Mouse (Mus musculus): ENCODE measurements around the gene Dusp10.

Dusp10 gene

DNA sequence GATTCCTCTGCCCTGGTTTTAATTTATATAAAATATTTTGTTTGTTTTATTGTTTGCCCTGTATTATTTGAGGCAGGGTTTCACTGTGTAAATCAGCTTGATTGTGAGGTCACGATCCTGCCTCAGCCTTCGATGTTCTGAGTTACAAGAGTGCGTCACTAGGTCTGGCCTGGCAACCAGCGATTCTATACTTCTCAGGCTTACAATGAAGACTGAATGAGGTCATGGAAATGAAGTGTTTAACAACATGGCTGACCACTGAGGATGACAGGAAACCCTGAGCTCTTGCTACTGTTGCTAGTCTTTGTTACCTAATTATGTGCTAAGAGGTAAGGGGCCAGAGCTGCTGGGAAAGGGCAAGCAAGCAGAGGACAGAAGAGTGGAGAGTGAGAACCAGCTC is at the start of gene Dusp10:
Gene Dusp10, plus strand, starts transcription at position 197 of the 400 bp plus-strand sequence.
- DNase-seq (ENCODE audit: low spot score) = no peak

- no peak for DNase-seq (ENCODE audit: low spot score)
These were observed 47.8 kb upstream of the Dusp10 start for GRCm38 (mm10) chr1:183965341-183965740.

DNA sequence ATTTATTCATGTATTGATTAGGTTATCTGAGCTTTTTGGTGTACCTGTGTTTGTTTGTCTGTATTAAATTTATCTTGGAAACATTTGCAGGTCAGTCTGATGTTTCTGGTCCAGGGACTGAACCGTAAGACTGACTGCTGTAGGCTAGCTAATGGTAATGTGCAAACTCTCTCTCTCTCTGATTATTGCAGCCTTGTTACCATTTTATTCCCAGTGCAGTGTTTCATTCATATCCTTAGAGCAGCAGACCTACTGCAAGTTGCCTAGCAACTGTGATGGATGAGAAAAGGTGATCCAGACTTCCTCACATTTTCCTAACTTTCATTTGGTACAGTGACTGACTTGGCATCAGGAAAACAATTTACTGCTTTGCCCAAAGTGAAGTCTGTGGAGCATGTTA is 43.8 kb upstream of the Dusp10 start:
- no peak for DNase-seq (ENCODE audit: low spot score)

DNA sequence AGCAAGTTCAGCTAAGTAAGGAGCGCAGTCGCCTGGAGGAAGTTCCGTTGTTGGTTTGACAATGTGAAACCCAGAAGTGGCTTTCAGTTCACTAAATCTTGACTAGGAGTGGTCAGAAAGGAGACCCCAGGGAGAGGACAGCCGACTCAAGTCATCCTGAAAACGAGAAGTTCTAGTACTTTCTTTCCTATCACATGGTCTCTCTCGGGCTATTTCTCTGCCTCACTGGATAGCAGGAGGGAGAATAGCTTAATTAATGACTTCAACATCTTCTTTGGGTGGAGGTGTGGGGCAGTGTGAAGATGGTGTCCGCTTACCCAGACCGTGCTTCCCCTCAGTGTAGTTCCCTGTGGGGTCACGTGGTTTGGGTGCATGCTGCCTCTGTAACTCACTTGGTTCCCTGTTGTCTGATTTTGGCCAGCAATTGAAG is 33.3 kb upstream of the Dusp10 start:
- no peak for DNase-seq (ENCODE audit: low spot score)

GRCm38 (mm10) chr1:183982108-183982507 is 31.0 kb upstream of the Dusp10 start:
- peak; percentile 54 for DNase-seq (ENCODE audit: low spot score)

- no peak for DNase-seq (ENCODE audit: low spot score)
These were observed 25.3 kb upstream of the Dusp10 start for GRCm38 (mm10) chr1:183987711-183988245.

DNA sequence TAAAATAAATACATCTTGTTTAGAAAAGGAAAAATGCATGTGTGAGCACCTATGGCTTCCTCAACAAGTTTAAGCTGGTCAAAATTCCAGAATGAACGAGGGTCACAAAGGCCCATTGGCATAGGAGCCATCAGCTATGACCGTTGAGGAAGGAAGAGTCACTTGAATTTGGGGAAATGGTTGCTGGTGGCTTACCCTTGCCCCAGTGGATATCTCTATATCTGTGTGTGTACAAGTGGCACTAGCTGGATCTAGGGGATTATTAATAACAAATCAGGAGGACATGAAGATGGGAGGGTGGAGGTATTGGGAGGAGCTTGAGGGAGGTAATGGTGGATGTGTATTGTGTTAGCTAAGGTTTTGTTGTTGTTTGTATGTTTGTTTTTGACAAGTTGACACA is 21.2 kb upstream of the Dusp10 start:
- no peak for DNase-seq (ENCODE audit: low spot score)

- DNase-seq (ENCODE audit: low spot score) = no peak
These were observed 15.9 kb upstream of the Dusp10 start for GRCm38 (mm10) chr1:183997207-183997606.

DNA sequence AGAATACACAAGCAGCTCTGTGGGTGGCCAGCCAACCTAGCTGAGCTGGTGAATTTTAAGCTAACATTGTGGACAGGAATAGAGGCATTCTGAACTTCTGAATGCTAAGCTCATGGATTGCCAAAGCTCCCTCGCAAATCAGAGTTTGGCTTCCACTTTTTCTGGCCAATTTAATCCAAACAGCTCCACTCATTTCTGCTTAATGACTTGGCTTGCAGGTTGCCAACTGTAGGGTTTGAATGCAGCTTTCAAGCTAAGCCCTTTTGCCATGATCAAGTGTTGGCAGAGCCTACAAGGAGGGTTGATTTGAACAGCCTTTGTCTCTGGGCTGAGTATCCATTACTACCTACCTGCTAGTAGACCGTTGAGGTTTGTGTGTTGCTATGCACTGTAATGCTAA is 10.6 kb upstream of the Dusp10 start:
- DNase-seq (ENCODE audit: low spot score) = no peak

DNA sequence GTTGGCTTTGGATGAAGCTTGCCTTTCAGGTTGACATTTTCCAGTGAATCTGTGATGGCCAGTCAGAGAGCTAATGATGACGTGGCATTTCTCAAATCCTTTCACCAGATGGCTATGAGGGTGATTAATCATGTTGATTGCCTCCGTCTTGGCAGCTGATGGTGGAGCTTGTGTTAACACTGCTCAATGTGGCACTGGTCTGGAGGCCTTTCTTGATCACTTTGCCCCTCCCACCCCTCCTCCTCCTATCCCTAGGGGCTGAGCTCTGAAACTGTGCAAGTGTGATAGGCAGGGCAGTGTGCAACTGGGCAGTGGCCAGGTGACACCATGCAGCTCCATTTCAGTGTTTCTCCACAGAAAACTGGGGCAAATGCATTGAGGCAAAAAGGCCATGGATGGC is 8.8 kb upstream of the Dusp10 start:
- DNase-seq (ENCODE audit: low spot score) = no peak

GRCm38 (mm10) chr1:184005315-184006058 is 7.6 kb upstream of the Dusp10 start:
- DNase-seq (ENCODE audit: low spot score) = no peak

DNA sequence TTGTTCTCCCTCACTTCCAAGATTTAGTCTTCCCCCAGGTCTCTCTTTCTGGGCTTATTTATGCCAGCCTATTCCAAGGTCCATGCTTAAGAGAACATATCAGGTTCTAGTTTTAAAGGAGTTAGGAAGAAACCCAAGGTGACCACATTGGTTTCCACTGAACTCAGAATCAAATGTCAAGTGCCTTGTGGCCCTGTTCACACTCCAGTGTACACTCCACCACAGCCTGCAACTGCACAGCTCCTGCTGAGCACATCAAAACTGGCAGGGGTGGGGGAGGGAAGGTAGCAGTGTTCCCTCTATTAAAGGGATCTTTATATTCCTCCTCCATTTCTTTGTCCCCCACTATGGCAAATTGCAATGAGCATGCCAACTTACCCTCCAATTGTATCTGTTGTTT is 7.0 kb upstream of the Dusp10 start:
- DNase-seq (ENCODE audit: low spot score) = no peak

DNA sequence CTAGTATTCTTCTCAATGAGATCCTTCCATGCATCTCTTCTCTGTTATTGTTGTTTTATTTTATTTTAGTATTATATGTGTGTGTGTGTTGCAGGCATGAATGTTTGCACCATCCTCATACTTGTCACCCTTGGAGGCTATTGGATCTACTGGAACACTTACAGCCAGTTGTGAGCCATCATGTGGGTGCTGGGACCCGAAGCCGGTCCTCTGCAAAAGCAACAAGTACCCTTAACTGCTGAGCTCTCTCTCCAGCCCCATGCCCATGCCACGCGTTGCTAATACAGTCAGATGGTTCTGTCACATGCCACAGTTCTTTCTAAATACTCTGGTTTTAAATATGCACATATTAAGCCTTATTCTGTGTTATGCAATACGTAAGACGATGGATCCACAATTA is 1.8 kb upstream of the Dusp10 start:
- DNase-seq (ENCODE audit: low spot score) = no peak

- DNase-seq (ENCODE audit: low spot score) = no peak
These were observed 989 bp downstream of the Dusp10 start for GRCm38 (mm10) chr1:184014091-184014490.

DNA sequence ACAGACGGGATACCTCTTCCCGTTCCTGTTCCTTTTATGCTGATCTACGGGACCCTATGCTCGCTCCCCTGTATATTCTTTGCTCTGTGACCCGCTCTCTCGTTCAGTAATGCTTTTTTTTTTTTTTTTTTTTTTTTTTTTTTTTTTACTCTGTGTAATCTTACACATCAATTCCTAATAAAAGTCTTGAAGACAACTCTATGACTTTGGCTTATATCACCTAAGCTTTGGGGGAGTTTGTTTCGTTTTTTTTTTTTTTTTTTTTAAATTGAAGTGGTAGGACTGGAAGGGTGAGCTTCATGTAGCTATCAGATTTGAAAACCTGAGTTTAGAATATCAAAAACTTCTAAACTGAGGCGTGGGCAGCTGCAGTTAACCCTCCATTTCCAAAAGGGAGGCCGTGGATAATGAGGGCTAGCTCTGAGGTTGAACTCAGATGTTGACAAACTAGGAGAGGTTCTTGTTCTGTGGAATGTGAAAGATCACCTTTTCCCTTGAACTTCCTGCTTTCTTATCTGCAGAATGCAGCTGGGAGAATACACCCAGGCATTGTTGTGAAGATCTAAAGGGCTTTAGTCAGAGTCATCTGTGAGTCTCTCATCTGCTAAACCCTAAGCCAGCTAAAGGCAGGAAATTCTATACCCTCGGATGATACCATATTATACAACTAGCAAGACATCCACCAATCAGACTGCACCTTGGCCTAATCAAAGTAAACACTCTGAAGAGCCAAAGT is 3.1 kb downstream of the Dusp10 start:
- no peak for DNase-seq (ENCODE audit: low spot score)

DNA sequence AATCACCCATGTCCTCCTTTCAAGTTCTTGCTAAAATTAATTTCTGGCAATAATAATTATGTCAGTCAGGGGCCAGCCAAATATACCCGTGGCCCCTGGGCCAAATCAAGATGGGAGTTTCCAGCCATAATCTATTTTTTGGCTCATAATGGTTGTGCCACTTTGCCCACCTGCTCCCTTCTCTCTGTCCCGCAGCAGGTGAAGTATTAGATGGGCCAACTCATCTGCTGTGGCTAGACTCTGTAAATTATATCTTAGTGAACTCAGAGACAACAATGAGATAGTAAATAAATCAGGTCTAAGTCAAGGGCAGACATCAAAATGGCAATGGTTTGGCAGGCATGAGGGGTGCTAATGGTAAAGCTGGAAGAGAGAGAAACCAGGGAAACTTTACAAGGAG is 4.5 kb downstream of the Dusp10 start:
- DNase-seq (ENCODE audit: low spot score) = no peak

- DNase-seq (ENCODE audit: low spot score) = no peak
These were observed 6.1 kb downstream of the Dusp10 start for GRCm38 (mm10) chr1:184019042-184019721.

GRCm38 (mm10) chr1:184019722-184020107 is 6.6 kb downstream of the Dusp10 start:
- DNase-seq (ENCODE audit: low spot score) = no peak

DNA sequence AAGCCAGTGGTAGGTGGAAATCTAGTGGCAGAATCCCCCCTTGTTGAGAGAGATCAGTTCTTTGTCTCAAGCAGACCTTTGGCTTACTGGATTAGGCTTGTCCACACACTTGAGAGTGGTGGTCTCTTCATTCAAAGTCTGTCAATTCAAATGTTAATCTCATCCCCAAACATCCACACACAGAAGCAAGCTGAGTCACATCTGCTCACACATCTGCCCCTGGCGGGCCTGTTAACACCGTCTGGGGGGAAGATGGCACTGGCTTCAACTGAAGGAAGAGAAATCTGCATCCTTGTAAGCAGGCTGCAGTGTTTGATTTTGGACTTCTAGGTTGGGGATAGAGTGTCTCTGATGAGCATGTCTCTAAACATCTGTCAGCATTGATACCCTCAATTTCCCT is 10.9 kb downstream of the Dusp10 start:
- DNase-seq (ENCODE audit: low spot score) = no peak

DNA sequence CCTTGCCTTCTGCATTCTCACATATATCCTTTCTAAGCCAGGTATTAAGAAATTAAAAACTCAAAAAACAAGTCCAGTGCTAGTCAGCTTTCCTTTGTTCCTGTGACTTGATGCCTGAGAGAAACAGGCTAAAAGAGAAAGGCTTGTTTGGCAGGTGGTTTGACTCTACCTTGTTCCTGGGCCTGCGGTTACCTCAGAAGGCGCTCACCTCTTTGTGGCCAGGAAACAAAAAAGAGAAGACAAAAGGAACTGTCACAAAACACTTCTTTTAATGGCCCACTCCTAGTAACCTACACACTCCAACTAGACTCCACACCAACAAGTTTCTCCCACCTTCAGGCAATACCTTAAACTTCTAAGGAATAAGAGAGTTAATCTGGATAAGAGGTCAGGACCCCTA is 11.5 kb downstream of the Dusp10 start:
- no peak for DNase-seq (ENCODE audit: low spot score)

- DNase-seq (ENCODE audit: low spot score) = no peak
These were observed 12.0 kb downstream of the Dusp10 start for GRCm38 (mm10) chr1:184025079-184025478.

- DNase-seq (ENCODE audit: low spot score) = no peak
These were observed 13.9 kb downstream of the Dusp10 start for GRCm38 (mm10) chr1:184027039-184027438.

Data from layer of hippocampus, adult 9-10 months (tissue).